Mouse (Mus musculus) brain, embryonic 14.5 days (tissue): ENCODE data around the gene Krt26.

ENCODE experiments used
- CTCF ChIP-seq: fragments of 200-500 bp; IDR thresholded peaks from 2 replicates; pipeline ENCODE4 v1.5.1; 2012; ENCODE audit warnings: inconsistent platforms, mild to moderate bottlenecking, moderate library complexity, borderline replicate concordance; ENCODE audit not compliant: insufficient read depth, insufficient read length; ENCODE audit errors: extremely low read depth
- POLR2A ChIP-seq: fragments of 200-500 bp; IDR thresholded peaks from 2 replicates; pipeline ENCODE4 v1.6.1; 2012; ENCODE audit warnings: mild to moderate bottlenecking, inconsistent platforms, borderline replicate concordance; ENCODE audit not compliant: poor library complexity, insufficient read depth, insufficient read length, severe bottlenecking; ENCODE audit errors: extremely low read depth

DNA sequence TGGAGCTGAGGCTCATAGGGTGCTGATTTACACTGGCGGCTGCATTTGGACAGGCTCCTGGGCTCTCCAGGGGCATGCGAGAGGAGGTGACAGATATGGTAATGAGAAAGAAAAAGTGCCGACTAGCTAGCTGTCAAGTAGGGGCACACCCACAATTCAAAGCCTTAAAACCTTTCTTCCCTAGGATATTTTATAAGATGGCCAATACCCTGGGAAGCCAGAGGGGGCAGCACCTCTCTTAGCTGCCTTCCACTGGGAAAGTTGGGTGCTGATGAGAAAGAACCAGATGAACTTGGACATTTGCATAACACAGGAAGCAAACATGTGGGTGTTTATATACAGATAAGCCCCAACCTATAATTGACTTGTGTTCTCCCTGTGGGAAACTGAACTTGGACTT lies 31.5 kb upstream of the Krt26 start:
- peak; percentile 56; the same call in 1 of the 2 replicates for TF ChIP-seq CTCF
- no peak for TF ChIP-seq POLR2A
